Mouse (Mus musculus) gastrocnemius, adult 8-10 months (tissue): ENCODE results near the gene Cacna1c. TPM values are rescaled to one million over a fixed set of nuclear protein-coding genes. Genes with fewer than 3 reads are reported as not detected.
A peak's percentile ranks its signal among the peaks of the same experiment; 100 is the strongest.

Experiments
- DNase-seq, 2 experiments: peaks; one replicate each; pipeline ENCODE4 v3.0.0; 2022; ENCODE audit warnings: low spot score in 2 of 2
- total RNA-seq, 4 experiments: library from RNA; stranded (reverse); gene quantifications; 2 replicates each; pipeline ENCODE4 v1.2.4; 2022

The Cacna1c gene
- total RNA-seq, 4 experiments from 2014 or later = 0.61 to 1.3 (median 0.90) TPM

- peak; percentile 8 to 13 for DNase-seq
Observed at GRCm38 (mm10) chr6:118821536-118821935, 374.7 kb downstream of the Cacna1c start.

GRCm38 (mm10) chr6:118819657-118820056 is 376.6 kb downstream of the Cacna1c start:
- DNase-seq = no peak

GRCm38 (mm10) chr6:118817928-118818503 is 378.2 kb downstream of the Cacna1c start:
- no peak for DNase-seq

- no peak for DNase-seq
Observed at GRCm38 (mm10) chr6:118816253-118816652, 380.0 kb downstream of the Cacna1c start.

GRCm38 (mm10) chr6:118812556-118812955 is 383.7 kb downstream of the Cacna1c start:
- no peak for DNase-seq

GRCm38 (mm10) chr6:118812007-118812406 is 384.2 kb downstream of the Cacna1c start:
- no peak for DNase-seq

- DNase-seq = no peak
Observed at GRCm38 (mm10) chr6:118810834-118811233, 385.4 kb downstream of the Cacna1c start.

- no peak for DNase-seq
Observed at GRCm38 (mm10) chr6:118805139-118805538, 391.1 kb downstream of the Cacna1c start.

- DNase-seq = no peak
Observed at GRCm38 (mm10) chr6:118802286-118802685, 393.9 kb downstream of the Cacna1c start.

GRCm38 (mm10) chr6:118796393-118796792 is 399.8 kb downstream of the Cacna1c start:
- no peak for DNase-seq

- no peak for DNase-seq
Observed at GRCm38 (mm10) chr6:118795716-118796115, 400.5 kb downstream of the Cacna1c start.

GRCm38 (mm10) chr6:118791921-118792368 is 404.3 kb downstream of the Cacna1c start:
- DNase-seq = peak in 1 of 2 experiments; percentile 4

GRCm38 (mm10) chr6:118787933-118788332 is 408.3 kb downstream of the Cacna1c start:
- no peak for DNase-seq

- no peak for DNase-seq
Observed at GRCm38 (mm10) chr6:118780280-118780679, 415.9 kb downstream of the Cacna1c start.

GRCm38 (mm10) chr6:118779201-118779600 is 417.0 kb downstream of the Cacna1c start:
- DNase-seq = no peak

GRCm38 (mm10) chr6:118777457-118777856 is 418.8 kb downstream of the Cacna1c start:
- DNase-seq = no peak

GRCm38 (mm10) chr6:118776459-118776858 is 419.8 kb downstream of the Cacna1c start:
- no peak for DNase-seq

- no peak for DNase-seq
Observed at GRCm38 (mm10) chr6:118772581-118772980, 423.6 kb downstream of the Cacna1c start.

GRCm38 (mm10) chr6:118771121-118771520 is 425.1 kb downstream of the Cacna1c start:
- DNase-seq = no peak

GRCm38 (mm10) chr6:118770396-118770795 is 425.8 kb downstream of the Cacna1c start:
- DNase-seq = no peak

GRCm38 (mm10) chr6:118769792-118770191 is 426.4 kb downstream of the Cacna1c start:
- no peak for DNase-seq

GRCm38 (mm10) chr6:118767698-118768097 is 428.5 kb downstream of the Cacna1c start:
- DNase-seq = no peak

GRCm38 (mm10) chr6:118765261-118765660 is 431.0 kb downstream of the Cacna1c start:
- DNase-seq = no peak

GRCm38 (mm10) chr6:118759015-118759414 is 437.2 kb downstream of the Cacna1c start:
- DNase-seq = no peak
